Mouse (Mus musculus) cerebellum, postnatal 4 days (tissue): ENCODE data around the gene Hvcn1.

Experiments
- DNase-seq, 2 experiments: peaks; one replicate each; pipeline ENCODE4 v3.0.0; 2022; ENCODE audit warnings: low spot score in 2 of 2, mixed read lengths in 1 of 2

Gene Hvcn1

GRCm38 (mm10) chr5:122234319-122235195, 28.0 kb downstream of the Hvcn1 start:
- no peak for DNase-seq

DNA sequence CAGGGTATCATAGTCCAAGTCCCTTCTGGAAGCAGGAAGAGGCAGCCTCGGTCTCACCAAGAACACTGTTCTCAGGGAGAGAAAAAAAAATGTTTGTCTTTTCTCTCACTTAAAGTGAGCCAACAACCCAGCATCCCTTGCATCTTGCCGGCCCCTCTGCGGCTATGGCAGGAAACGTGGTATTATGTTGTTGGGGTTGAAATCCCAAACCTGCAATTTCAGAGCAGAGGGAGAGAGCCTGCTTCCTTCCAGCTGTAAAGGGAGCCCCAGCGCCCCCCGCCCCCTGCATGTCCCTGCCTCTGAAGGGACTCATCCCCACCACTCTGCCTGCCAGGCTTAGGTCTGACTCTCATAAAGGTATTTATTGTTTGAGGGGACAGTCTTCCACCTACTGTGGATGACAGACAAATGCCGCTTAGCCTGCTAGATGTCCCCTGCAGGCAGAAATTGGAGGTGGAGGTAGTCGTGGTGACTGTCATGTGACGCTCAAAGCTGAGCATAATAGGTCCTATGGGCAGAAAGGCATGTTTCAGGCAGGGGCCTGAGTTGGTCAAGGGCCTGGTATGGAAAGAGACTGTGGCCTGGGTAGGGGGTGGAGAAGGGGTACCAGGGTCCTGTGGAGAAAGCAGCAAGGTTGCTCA, 28.7 kb downstream of the Hvcn1 start:
- no peak for DNase-seq

DNA sequence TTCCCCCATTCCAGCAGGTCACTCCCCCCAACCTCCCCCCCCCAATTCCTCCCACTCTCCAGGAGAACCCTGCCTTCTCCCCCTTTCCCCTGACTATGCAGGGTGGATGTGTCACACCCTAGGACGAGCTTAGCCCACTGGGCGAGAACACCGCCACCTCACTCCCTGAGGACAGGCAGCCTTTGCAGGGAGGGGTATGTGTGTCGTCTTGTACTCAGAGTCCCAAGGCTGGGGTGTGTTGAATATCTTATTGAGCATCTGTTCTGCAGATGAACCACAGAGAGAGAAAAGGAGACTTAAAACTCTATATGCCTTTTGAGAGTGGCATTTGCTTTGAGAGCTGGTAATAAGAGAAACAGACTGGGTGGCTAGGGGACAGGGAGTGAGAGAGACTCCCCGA, 30.6 kb downstream of the Hvcn1 start:
- DNase-seq = no peak

- DNase-seq = no peak
These were observed 33.0 kb downstream of the Hvcn1 start for GRCm38 (mm10) chr5:122239618-122240017.

DNA sequence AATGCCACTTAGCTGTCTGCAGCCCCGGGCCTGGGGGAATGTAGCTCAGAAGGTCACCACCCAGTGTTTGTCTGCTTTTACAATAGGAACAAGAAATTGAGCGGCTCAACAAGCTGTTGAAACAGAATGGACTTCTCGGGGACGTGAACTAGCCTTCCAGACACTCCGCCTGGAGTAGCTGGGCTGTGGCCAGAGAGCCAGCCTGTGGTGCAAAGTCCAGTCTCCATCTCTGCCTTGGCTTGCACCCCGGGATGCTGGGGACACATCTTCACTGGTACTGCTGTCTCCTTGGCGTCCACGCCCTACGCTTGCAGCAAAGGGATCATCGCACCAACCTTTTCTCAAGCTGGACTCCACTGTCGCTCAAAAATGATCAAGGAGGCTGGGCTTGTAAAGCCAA, 33.9 kb downstream of the Hvcn1 start:
- no peak for DNase-seq

DNA sequence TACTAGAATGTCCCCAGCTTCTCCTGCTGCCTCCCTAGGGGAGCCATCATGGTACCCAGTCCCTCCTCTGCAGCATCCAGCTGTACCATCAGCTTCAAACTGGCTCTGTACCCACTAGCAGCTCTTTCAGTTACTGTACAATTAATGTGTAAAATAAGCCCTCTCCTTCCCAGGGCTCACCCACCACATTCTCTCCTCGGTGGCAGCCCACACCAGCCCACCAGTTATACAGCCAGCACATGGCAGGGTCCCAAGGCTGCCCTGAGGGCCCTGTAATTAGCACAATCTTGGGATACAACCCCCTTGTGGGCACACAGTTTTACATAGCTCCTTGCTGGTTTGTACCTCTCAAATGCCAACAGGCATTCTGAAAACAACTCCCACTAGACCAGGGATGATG, 34.4 kb downstream of the Hvcn1 start:
- no peak for DNase-seq

GRCm38 (mm10) chr5:122242521-122243123, 36.0 kb downstream of the Hvcn1 start:
- no peak for DNase-seq

DNA sequence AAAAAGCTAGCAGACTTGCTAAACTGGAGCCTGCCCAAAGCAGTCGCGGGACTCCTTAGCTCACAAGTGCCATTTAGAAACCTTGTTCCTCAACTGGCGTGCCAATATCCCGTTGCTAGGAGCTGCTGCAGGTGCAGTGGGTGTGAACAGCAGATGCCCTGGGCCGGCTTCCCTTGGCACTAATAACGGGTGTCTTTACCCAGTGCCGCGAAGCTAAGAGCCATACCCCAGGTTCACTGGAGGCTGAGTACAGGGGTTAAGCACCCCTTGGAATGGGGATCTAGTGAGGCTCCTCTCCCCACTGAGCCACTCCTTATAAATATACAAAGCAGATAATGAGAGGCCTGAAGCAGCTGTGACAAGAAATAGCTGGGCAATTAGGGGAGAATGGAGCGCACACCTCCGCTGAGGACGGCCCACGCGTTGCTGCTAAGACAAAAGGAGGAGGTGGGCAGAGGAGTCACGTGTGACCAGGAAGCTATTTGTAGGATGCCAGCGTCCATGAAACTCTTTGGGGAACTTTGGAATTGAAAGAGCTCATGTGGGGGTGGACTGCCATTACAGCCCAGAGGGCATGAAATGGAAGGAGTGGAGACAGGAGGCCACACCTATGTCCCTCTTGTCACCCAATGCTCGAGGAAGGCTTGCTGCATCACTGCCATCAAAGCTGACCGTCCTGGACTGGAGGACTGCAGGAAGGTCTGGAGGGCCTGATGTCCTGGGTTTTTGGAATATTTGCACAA, 37.3 kb downstream of the Hvcn1 start:
- DNase-seq = no peak

- DNase-seq = no peak
These were observed 38.6 kb downstream of the Hvcn1 start for GRCm38 (mm10) chr5:122245186-122245585.

DNA sequence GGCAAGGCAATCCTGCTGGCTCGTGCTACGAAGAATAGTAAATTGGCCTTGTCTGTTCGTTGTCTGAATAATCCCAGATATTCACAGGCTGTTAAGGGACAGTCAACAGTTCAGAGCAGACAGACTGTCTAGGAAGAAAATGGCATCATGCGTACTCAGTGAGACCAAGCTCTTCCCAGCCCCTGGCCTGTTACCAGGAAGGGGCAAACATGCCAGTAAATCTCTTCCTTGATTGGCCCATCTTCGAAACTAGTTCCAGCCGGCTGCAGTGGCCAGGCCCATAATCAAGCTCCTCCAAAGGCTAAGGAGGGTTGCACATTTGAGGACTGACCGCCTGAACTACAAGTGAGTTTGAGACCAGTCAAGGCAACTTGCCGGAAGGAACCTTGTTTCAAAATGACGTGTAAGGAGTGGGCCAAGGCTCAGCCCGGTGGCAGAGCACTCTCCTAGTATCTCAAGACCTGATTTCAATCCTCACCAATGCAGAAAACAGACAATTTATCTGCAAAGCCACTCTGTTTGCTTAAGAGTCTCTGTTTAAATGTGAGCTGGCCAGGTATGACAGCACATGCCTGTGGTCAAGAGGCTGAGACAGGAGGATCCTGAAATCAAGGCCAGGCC, 40.1 kb downstream of the Hvcn1 start:
- no peak for DNase-seq

- DNase-seq = no peak
These were observed 40.9 kb downstream of the Hvcn1 start for GRCm38 (mm10) chr5:122247529-122247928.

DNA sequence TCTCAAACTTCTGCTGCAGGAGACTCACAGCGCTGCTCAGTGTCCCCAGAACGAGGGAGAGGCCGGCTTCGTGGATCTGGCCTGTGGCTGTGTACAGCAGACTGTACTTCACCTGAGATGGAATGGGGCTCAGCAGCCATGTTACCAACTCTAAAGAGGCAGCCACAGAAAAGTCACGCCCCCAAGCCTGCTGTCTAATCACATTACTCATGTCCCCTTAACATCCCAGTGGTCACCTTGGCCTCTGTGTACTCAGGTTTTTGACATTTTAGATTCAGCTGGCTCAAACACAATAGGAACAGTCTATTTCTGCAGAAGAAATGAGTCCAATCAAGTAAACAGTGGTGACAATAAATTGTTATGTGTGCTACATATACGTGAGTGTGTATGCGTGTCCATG, 41.3 kb downstream of the Hvcn1 start:
- DNase-seq = no peak

DNA sequence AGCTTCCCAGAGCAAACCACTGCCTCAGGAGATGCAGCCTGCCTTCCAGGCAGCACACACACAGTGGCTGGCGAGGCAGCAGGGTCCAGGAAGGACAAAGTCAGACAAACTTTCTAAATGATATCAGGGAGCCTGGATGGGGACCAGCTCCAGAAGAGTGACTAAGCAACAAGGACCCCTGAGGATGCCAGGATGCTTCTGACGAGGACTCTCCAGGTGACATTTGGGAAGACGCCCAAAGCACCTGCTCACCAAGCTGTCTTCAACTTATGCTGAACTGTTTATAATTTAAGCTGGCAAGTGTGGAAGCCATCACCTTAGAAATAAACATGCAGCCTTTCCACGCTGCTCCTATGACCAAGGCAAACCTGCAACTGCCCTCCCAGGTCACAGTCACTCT, 42.7 kb downstream of the Hvcn1 start:
- DNase-seq = no peak

DNA sequence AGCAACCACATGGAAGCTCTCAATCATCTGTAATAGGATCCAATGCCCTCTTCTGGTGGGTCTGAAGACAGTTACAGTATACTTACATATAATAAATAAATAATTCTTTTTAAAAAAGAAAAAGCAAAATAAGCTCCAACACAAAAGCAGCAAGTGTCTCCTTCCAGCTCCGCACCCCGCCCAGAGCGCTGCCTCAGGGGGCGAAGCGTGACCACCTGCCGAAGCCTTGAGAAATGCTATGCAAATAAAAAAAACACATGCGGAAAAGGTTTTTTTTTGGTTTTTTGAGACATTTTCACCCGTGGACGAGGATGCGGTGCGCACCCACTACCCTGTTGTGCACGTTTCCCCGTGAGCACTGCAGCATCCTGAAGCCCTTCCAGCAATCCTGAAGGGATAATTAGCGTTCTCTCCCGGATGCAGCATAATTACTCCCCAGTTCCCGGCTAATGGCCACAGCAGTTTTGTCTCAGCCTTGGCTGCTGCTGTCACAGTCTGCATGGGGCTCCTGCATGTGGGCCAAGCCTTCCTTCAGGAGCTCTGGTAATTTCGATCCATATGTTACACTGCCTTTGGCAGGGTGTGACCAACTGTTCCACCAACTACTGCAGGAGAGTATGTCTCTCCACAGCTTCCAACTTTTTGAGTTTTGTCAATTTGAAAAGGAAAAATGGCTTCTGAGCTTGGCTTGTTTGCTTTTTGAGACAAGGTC, 45.4 kb downstream of the Hvcn1 start:
- DNase-seq = no peak

- no peak for DNase-seq
These were observed 51.6 kb downstream of the Hvcn1 start for GRCm38 (mm10) chr5:122258027-122258741.

DNA sequence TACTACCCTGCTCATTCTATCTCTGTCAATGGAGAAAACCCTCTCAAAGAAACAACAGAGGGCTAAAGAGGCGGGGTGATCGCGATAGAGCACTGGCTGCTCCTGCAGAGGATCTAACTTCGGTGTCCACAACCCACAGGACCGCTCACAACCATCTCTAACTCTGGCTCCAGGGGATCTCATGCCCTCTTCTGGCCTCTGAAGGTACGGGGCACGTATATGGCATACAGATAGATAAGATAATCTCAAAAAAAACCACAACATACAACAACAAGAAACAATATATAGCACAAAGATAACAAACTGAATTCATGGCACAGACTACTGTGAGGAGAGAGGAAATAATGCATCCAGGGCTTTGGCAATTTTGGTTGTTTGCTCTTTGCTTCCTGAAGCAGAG, 55.5 kb downstream of the Hvcn1 start:
- DNase-seq = no peak

- peak; percentile 76 to 84 for DNase-seq
These were observed 57.6 kb downstream of the Hvcn1 start, which contains the start of gene Tctn1 for GRCm38 (mm10) chr5:122263933-122264905. Gene Tctn1, minus strand, starts transcription at chr5:122264460.

GRCm38 (mm10) chr5:122265187-122265586, 58.6 kb downstream of the Hvcn1 start:
- DNase-seq = no peak

GRCm38 (mm10) chr5:122265942-122266341, 59.3 kb downstream of the Hvcn1 start:
- DNase-seq = no peak
